ENCODE assay signal across 10 mouse cellular contexts in the genomic region with DNA sequence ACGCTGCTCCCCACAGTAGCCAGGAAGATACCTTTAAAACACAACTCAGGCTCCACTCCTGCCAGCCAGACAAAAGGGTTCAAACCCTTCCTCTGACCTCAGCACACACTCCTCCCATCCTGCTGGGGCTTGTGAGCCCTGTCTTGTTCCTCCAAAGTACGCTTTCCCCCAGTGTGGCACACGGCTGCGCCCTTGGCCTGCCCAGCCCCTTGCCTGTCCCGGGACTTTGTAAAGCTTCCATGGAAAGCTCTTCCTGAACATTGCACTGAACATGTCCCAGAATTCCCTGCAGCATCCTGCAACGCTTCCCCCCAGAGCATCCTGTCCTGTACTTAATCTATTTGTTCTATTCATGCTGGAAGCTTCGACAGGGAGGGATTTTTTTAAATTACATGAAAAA. TPM values are rescaled to one million over a fixed set of nuclear protein-coding genes. Genes with fewer than 3 reads are reported as not detected.
DNase-seq lines count a peak whose midpoint lies in the region; ATAC-seq lines count a peak whose summit lies in the region.
"Had no signal": no experiment of that assay in that cellular context is flagged by ENCODE, and none has a peak within 500 bp of the region (broad histone marks: within the 10 kb centered on the region; RNA-seq: fewer than 3 reads in every experiment).

No protein-coding gene starts in this region.

- no peak overlapping the region for H3K4me3 ChIP-seq in lung, embryonic 15.5 days
- H3K4me3 ChIP-seq in hindbrain, embryonic 10.5 days: peak overlapping the region; percentile 38; the same call in 1 of the 2 replicates
- H3K4me3 ChIP-seq in limb, embryonic 15.5 days: 0 out of 2 replicates have a peak overlapping the region, but pooled peaks have one; percentile 15
- 0 out of 2 replicates have a peak overlapping the region, but pooled peaks have one; percentile 10 for H3K4me3 ChIP-seq in stomach, embryonic 16.5 days (replicated peaks; ENCODE audit: low read length)
- H3K4me3 ChIP-seq: myocyte had no signal

- peak overlapping the region; percentile 33 for H3K4me2 ChIP-seq in lung, embryonic 15.5 days
- H3K4me2 ChIP-seq in limb, embryonic 15.5 days: peak overlapping the region; percentile 12
- peak overlapping the region; percentile 38 for H3K4me2 ChIP-seq in stomach, embryonic 16.5 days (ENCODE audit: low read depth, low read length)

- H3K9me3 ChIP-seq in lung, embryonic 15.5 days: no peaks in the 10 kb centered on the region
- H3K9me3 ChIP-seq in hindbrain, embryonic 10.5 days: no peaks in the 10 kb centered on the region
- no peaks in the 10 kb centered on the region for H3K9me3 ChIP-seq in limb, embryonic 15.5 days
- H3K9me3 ChIP-seq in stomach, embryonic 16.5 days (replicated peaks; ENCODE audit: control insufficient read depth, low read length): no peaks in the 10 kb centered on the region

- no peak overlapping the region for H3K9ac ChIP-seq in lung, embryonic 15.5 days
- no peak overlapping the region for H3K9ac ChIP-seq in limb, embryonic 15.5 days
- no peak overlapping the region for H3K9ac ChIP-seq in stomach, embryonic 16.5 days (ENCODE audit: low read length)
- H3K9ac ChIP-seq: liver, embryonic 14.5 days had no signal

- H3K36me3 ChIP-seq in lung, embryonic 15.5 days: no peaks in the 10 kb centered on the region
- H3K36me3 ChIP-seq in hindbrain, embryonic 10.5 days: no peaks in the 10 kb centered on the region
- no peaks in the 10 kb centered on the region for H3K36me3 ChIP-seq in limb, embryonic 15.5 days
- H3K36me3 ChIP-seq in stomach, embryonic 16.5 days (ENCODE audit: control insufficient read depth, insufficient read depth, low read length): no peaks in the 10 kb centered on the region

- H3K4me1 ChIP-seq in lung, embryonic 15.5 days: peaks cover 10% of the 10 kb centered on the region; the same call in 1 of the 2 replicates
- peaks cover 32% of the 10 kb centered on the region for H3K4me1 ChIP-seq in hindbrain, embryonic 10.5 days (replicated peaks)
- no peaks in the 10 kb centered on the region; the same call in 1 of the 2 replicates for H3K4me1 ChIP-seq in limb, embryonic 15.5 days
- peaks cover 7% of the 10 kb centered on the region; the same call in 1 of the 2 replicates for H3K4me1 ChIP-seq in stomach, embryonic 16.5 days (ENCODE audit: control insufficient read depth, insufficient read depth, low read length)

- peaks cover 13% of the 10 kb centered on the region for H3K27me3 ChIP-seq in lung, embryonic 15.5 days
- H3K27me3 ChIP-seq in hindbrain, embryonic 10.5 days (ENCODE audit: insufficient read depth, poor library complexity, severe bottlenecking): peaks cover 21% of the 10 kb centered on the region
- H3K27me3 ChIP-seq in limb, embryonic 15.5 days: peaks cover 11% of the 10 kb centered on the region; the same call in 1 of the 2 replicates
- H3K27me3 ChIP-seq in stomach, embryonic 16.5 days (ENCODE audit: control insufficient read depth, insufficient read depth, low read length): no peaks in the 10 kb centered on the region

- no peak for DNase-seq in lung, postnatal 14 days
- no peak for DNase-seq in hindbrain, embryonic 10.5 days (ENCODE audit: low spot score)
- no peak for DNase-seq in embryo, embryonic 10.5 days (ENCODE audit: low spot score)
- no peak for DNase-seq in B cell, adult 2 months
- DNase-seq: kidney, adult 8-10 months had no signal

- H3K27ac ChIP-seq in lung, embryonic 15.5 days: no peak overlapping the region
- H3K27ac ChIP-seq in hindbrain, embryonic 10.5 days: no peak overlapping the region
- H3K27ac ChIP-seq in limb, embryonic 15.5 days: no peak overlapping the region
- H3K27ac ChIP-seq in stomach, embryonic 16.5 days (ENCODE audit: low read length): no peak overlapping the region
- H3K27ac ChIP-seq: liver, embryonic 14.5 days had no signal

- 45% methylated on average over 7 of the region's 7 CpGs for WGBS in lung, embryonic 15.5 days
- WGBS in hindbrain, embryonic 10.5 days: 47% methylated on average over 7 of the region's 7 CpGs
- WGBS in limb, embryonic 15.5 days: 52% methylated on average over 7 of the region's 7 CpGs
- 41% methylated on average over 7 of the region's 7 CpGs for WGBS in stomach, embryonic 16.5 days

- no peak; the same call in 1 of the 2 replicates for ATAC-seq in lung, embryonic 15.5 days (ENCODE audit: borderline replicate concordance, extremely low read depth, low FRiP score, low TSS enrichment)
- ATAC-seq in limb, embryonic 15.5 days (ENCODE audit: insufficient number of reproducible peaks, low FRiP score, low TSS enrichment, low read depth): no peak
- no peak for ATAC-seq in stomach, embryonic 16.5 days (ENCODE audit: insufficient read depth, low FRiP score)

RNA-seq across cellular contexts. Expression of a gene that starts 38.4 kb away (rescaled TPM):
- polyA plus RNA-seq in lung, embryonic 15.5 days (2015; fragmentation: Nextera tagmentation; extraction: Ambion mirVana): 7.9 and 9.8 TPM in 2 replicates
- polyA plus RNA-seq in hindbrain, embryonic 10.5 days (2016; fragmentation: Nextera tagmentation; extraction: Ambion mirVana): 3.2 and 3.8 TPM in 2 replicates
- polyA plus RNA-seq in limb, embryonic 15.5 days (2015; fragmentation: Nextera tagmentation; extraction: Ambion mirVana): 9.3 and 9.9 TPM in 2 replicates
- polyA plus RNA-seq in stomach, embryonic 16.5 days (2015; fragmentation: Nextera tagmentation; extraction: Ambion mirVana): 4.7 and 6.0 TPM in 2 replicates
- polyA plus RNA-seq: myocyte had no signal
